Mouse (Mus musculus): ENCODE measurements around the gene Olfr1424. TPM values are rescaled to one million over a fixed set of nuclear protein-coding genes. Genes with fewer than 3 reads are reported as not detected.
"Not testable (repeated sequence)": the region's sequence is repeated elsewhere in the genome, so short reads cannot be mapped to it uniquely, and the experiment has no call there.

Gene Olfr1424
- not detected in 2 replicates for polyA plus RNA-seq (2014; fragmentation: Nextera tagmentation; extraction: Ambion mirVana)

DNA sequence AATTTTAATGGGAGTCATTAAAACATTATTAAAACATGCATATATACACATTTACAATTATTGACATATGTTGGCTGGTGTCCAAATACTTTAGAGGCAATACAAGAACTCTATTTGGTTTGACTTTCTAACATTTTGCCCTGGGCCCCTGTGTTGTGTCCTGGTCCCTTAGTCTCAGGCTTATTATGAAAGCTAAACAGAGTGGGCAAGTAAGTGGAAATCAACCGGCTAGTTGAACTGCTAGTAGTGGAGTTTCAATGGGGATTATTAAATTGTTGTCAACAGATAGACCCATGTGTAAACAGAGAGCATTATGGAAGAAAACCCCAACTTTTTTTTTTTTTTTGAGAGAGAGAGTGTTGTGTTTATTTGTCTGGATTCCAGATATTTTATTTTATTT, at the start of gene Olfr1424:
Gene Olfr1424 (minus strand): TSS at position 101 of the 400 bp plus-strand sequence.
- H3K27me3 ChIP-seq (ENCODE audit: control insufficient read depth, insufficient read depth, low read length); H3K4me3 ChIP-seq (ENCODE audit: low read depth, low read length); H3K27ac ChIP-seq (replicated peaks; ENCODE audit: low read depth, low read length); H3K9ac ChIP-seq (replicated peaks; ENCODE audit: low read length); ATAC-seq (replicated peaks; ENCODE audit: insufficient number of reproducible peaks, low FRiP score, low TSS enrichment, low read depth); DNase-seq (ENCODE audit: low spot score); H3K4me2 ChIP-seq (ENCODE audit: low read depth, low read length); H3K36me3 ChIP-seq (replicated peaks; ENCODE audit: control insufficient read depth, insufficient read depth, low read depth, low read length); H3K4me1 ChIP-seq (ENCODE audit: control insufficient read depth, insufficient read depth, low read length); H3K9me3 ChIP-seq (replicated peaks; ENCODE audit: control insufficient read depth, low read length): not testable (repeated sequence)
- WGBS: 88% methylated on average over 1 of the region's 1 CpGs

- Histone ChIP-seq H3K27me3 (ENCODE audit: control insufficient read depth, insufficient read depth, low read length) (no peaks in the 10 kb centered on the region), H3K9me3 (replicated peaks; ENCODE audit: control insufficient read depth, low read length) (no peaks in the 10 kb centered on the region), H3K4me1 (ENCODE audit: control insufficient read depth, insufficient read depth, low read length) (no peaks in the 10 kb centered on the region), H3K4me3 (ENCODE audit: low read depth, low read length) (no peak overlapping the region), H3K9ac (replicated peaks; ENCODE audit: low read length) (no peak overlapping the region), H3K4me2 (ENCODE audit: low read depth, low read length) (no peak overlapping the region), H3K27ac (replicated peaks; ENCODE audit: low read depth, low read length) (no peak overlapping the region), H3K36me3 (replicated peaks; ENCODE audit: control insufficient read depth, insufficient read depth, low read depth, low read length) (no peaks in the 10 kb centered on the region)
- no peak for DNase-seq (ENCODE audit: low spot score)
- WGBS: 56% methylated on average over 1 of the region's 1 CpGs
- ATAC-seq (replicated peaks; ENCODE audit: insufficient number of reproducible peaks, low FRiP score, low TSS enrichment, low read depth): no peak
Measured at GRCm38 (mm10) chr19:12104541-12104940, 42.1 kb upstream of the Olfr1424 start.

GRCm38 (mm10) chr19:12103234-12103633, 40.8 kb upstream of the Olfr1424 start, which contains the start of gene Olfr1427:
Gene Olfr1427 (minus strand): TSS chr19:12103334.
- H3K9ac ChIP-seq (replicated peaks; ENCODE audit: low read length): no peak within 1 kb of the TSS
- H3K27me3 ChIP-seq (ENCODE audit: control insufficient read depth, insufficient read depth, low read length): no peaks in the 10 kb centered on the region
- no peaks in the 10 kb centered on the region for H3K4me1 ChIP-seq (ENCODE audit: control insufficient read depth, insufficient read depth, low read length)
- H3K36me3 ChIP-seq (replicated peaks; ENCODE audit: control insufficient read depth, insufficient read depth, low read depth, low read length): no peaks in the 10 kb centered on the region
- ATAC-seq (replicated peaks; ENCODE audit: insufficient number of reproducible peaks, low FRiP score, low TSS enrichment, low read depth) (no peak), DNase-seq (ENCODE audit: low spot score) (no peak)
- no peak within 1 kb of the TSS for H3K4me2 ChIP-seq (ENCODE audit: low read depth, low read length)
- 91% methylated on average over 2 of the region's 2 CpGs for WGBS
- H3K27ac ChIP-seq (replicated peaks; ENCODE audit: low read depth, low read length): no peak within 1 kb of the TSS
- H3K9me3 ChIP-seq (replicated peaks; ENCODE audit: control insufficient read depth, low read length): no peaks in the 10 kb centered on the region
- H3K4me3 ChIP-seq (ENCODE audit: low read depth, low read length): no peak within 1 kb of the TSS

- no peak within 1 kb of the TSS for H3K9ac ChIP-seq (replicated peaks; ENCODE audit: low read length)
- DNase-seq (ENCODE audit: low spot score) (no peak), ATAC-seq (replicated peaks; ENCODE audit: insufficient number of reproducible peaks, low FRiP score, low TSS enrichment, low read depth) (no peak)
- H3K27ac ChIP-seq (replicated peaks; ENCODE audit: low read depth, low read length): no peak within 1 kb of the TSS
- H3K4me3 ChIP-seq (ENCODE audit: low read depth, low read length): no peak within 1 kb of the TSS
- no peaks in the 10 kb centered on the region for H3K4me1 ChIP-seq (ENCODE audit: control insufficient read depth, insufficient read depth, low read length)
- H3K9me3 ChIP-seq (replicated peaks; ENCODE audit: control insufficient read depth, low read length): no peaks in the 10 kb centered on the region
- no peaks in the 10 kb centered on the region for H3K27me3 ChIP-seq (ENCODE audit: control insufficient read depth, insufficient read depth, low read length)
- H3K4me2 ChIP-seq (ENCODE audit: low read depth, low read length): no peak within 1 kb of the TSS
- H3K36me3 ChIP-seq (replicated peaks; ENCODE audit: control insufficient read depth, insufficient read depth, low read depth, low read length): no peaks in the 10 kb centered on the region
- 80% methylated on average over 1 of the region's 1 CpGs for WGBS
Measured at GRCm38 (mm10) chr19:12091913-12092312, 29.4 kb upstream of the Olfr1424 start, which contains the start of gene Olfr1426. Gene Olfr1426 (minus strand): TSS chr19:12092013.

GRCm38 (mm10) chr19:12077631-12078030, 15.1 kb upstream of the Olfr1424 start, which contains the start of gene Olfr1425:
Gene Olfr1425 (minus strand): TSS chr19:12077731.
- not testable (repeated sequence) for ATAC-seq (replicated peaks; ENCODE audit: insufficient number of reproducible peaks, low FRiP score, low TSS enrichment, low read depth); H3K4me2 ChIP-seq (ENCODE audit: low read depth, low read length)
- 83% methylated on average over 4 of the region's 4 CpGs for WGBS

GRCm38 (mm10) chr19:12069546-12069945, 7.1 kb upstream of the Olfr1424 start:
- not testable (repeated sequence) for H3K4me1 ChIP-seq (ENCODE audit: control insufficient read depth, insufficient read depth, low read length); ATAC-seq (replicated peaks; ENCODE audit: insufficient number of reproducible peaks, low FRiP score, low TSS enrichment, low read depth); H3K4me3 ChIP-seq (ENCODE audit: low read depth, low read length); DNase-seq (ENCODE audit: low spot score); H3K36me3 ChIP-seq (replicated peaks; ENCODE audit: control insufficient read depth, insufficient read depth, low read depth, low read length); H3K9ac ChIP-seq (replicated peaks; ENCODE audit: low read length); H3K4me2 ChIP-seq (ENCODE audit: low read depth, low read length); H3K27me3 ChIP-seq (ENCODE audit: control insufficient read depth, insufficient read depth, low read length); H3K9me3 ChIP-seq (replicated peaks; ENCODE audit: control insufficient read depth, low read length); H3K27ac ChIP-seq (replicated peaks; ENCODE audit: low read depth, low read length)
- 70% methylated on average over 1 of the region's 1 CpGs for WGBS

More at GRCm38 (mm10) chr19:12077631-12078030, 15.1 kb upstream of the Olfr1424 start, which contains the start of gene Olfr1425:
- H3K9me3 ChIP-seq (replicated peaks; ENCODE audit: control insufficient read depth, low read length); H3K36me3 ChIP-seq (replicated peaks; ENCODE audit: control insufficient read depth, insufficient read depth, low read depth, low read length); H3K4me1 ChIP-seq (ENCODE audit: control insufficient read depth, insufficient read depth, low read length); H3K9ac ChIP-seq (replicated peaks; ENCODE audit: low read length); H3K27ac ChIP-seq (replicated peaks; ENCODE audit: low read depth, low read length); H3K27me3 ChIP-seq (ENCODE audit: control insufficient read depth, insufficient read depth, low read length); H3K4me3 ChIP-seq (ENCODE audit: low read depth, low read length); DNase-seq (ENCODE audit: low spot score): not testable (repeated sequence)

DNA sequence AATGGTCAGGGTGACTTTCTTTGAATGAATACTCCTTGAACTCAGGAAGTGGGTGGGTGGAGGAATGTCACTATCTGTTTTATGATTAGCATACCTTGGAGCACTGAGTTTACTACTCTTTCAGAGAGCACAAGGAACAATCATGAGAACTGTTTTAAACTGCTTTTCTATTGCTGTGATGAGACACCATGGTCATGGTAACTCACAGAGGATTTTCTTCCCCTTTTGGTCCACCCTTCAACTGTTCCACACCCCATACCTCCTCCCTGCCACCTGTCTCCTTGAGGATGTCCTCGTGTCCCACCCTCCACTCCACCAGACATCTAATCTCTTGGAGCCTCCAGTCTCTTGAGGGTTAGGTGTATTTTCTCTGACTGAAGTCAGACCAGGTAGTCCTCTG, 5.3 kb upstream of the Olfr1424 start:
- not testable (repeated sequence) for H3K27me3 ChIP-seq (ENCODE audit: control insufficient read depth, insufficient read depth, low read length); ATAC-seq (replicated peaks; ENCODE audit: insufficient number of reproducible peaks, low FRiP score, low TSS enrichment, low read depth); H3K27ac ChIP-seq (replicated peaks; ENCODE audit: low read depth, low read length); H3K4me1 ChIP-seq (ENCODE audit: control insufficient read depth, insufficient read depth, low read length); H3K9ac ChIP-seq (replicated peaks; ENCODE audit: low read length); H3K36me3 ChIP-seq (replicated peaks; ENCODE audit: control insufficient read depth, insufficient read depth, low read depth, low read length); H3K9me3 ChIP-seq (replicated peaks; ENCODE audit: control insufficient read depth, low read length); H3K4me3 ChIP-seq (ENCODE audit: low read depth, low read length); H3K4me2 ChIP-seq (ENCODE audit: low read depth, low read length); DNase-seq (ENCODE audit: low spot score)
- 60% methylated on average over 1 of the region's 1 CpGs for WGBS

DNA sequence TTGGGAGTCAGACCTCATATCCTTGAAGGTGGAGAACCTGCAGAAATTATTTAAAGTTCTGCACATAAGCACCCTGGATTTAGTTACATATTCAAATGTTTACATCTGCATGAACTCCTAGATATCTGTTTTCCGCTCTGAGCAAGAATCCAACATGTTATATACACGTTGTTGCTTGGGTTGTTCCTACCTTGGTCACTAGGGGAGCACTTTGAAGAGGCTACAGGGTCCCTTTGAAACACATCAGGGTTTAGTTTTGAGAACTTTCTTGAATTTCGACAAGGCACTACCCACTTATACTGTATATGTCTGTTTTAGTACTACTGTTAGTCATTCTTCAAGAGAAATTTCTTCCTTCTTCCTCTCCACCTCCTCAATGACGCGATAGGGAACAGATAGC, 19.3 kb downstream of the Olfr1424 start:
- Histone ChIP-seq H3K4me3 (ENCODE audit: low read depth, low read length) (no peak overlapping the region), H3K4me1 (ENCODE audit: control insufficient read depth, insufficient read depth, low read length) (no peaks in the 10 kb centered on the region), H3K27me3 (ENCODE audit: control insufficient read depth, insufficient read depth, low read length) (no peaks in the 10 kb centered on the region), H3K27ac (replicated peaks; ENCODE audit: low read depth, low read length) (no peak overlapping the region), H3K9ac (replicated peaks; ENCODE audit: low read length) (no peak overlapping the region), H3K36me3 (replicated peaks; ENCODE audit: control insufficient read depth, insufficient read depth, low read depth, low read length) (no peaks in the 10 kb centered on the region), H3K4me2 (ENCODE audit: low read depth, low read length) (no peak overlapping the region), H3K9me3 (replicated peaks; ENCODE audit: control insufficient read depth, low read length) (no peaks in the 10 kb centered on the region)
- ATAC-seq (replicated peaks; ENCODE audit: insufficient number of reproducible peaks, low FRiP score, low TSS enrichment, low read depth) (no peak), DNase-seq (ENCODE audit: low spot score) (no peak)
- 87% methylated on average over 5 of the region's 5 CpGs for WGBS

All from embryonic facial prominence, embryonic 11.5 days (tissue).